Mouse (Mus musculus): Measurements from ENCODE around the gene Catsper2.
"Not testable (repeated sequence)": the region's sequence is repeated elsewhere in the genome, so short reads cannot be mapped to it uniquely, and the experiment has no call there.

The Catsper2 gene

GRCm38 (mm10) chr2:121434854-121435253 is 21.3 kb upstream of the Catsper2 start:
- peak; percentile 62 for DNase-seq (ENCODE audit: low read depth)

- DNase-seq (ENCODE audit: low read depth): no peak
Measured at GRCm38 (mm10) chr2:121425890-121426289, 12.3 kb upstream of the Catsper2 start.

GRCm38 (mm10) chr2:121423166-121423565 is 9.6 kb upstream of the Catsper2 start:
- no peak for DNase-seq (ENCODE audit: low read depth)

GRCm38 (mm10) chr2:121418476-121418875 is 4.9 kb upstream of the Catsper2 start:
- no peak for DNase-seq (ENCODE audit: low read depth)

GRCm38 (mm10) chr2:121416356-121416755 is 2.8 kb upstream of the Catsper2 start:
- DNase-seq (ENCODE audit: low read depth): no peak

- DNase-seq (ENCODE audit: low read depth): no peak
Measured at GRCm38 (mm10) chr2:121415591-121415990, 2.0 kb upstream of the Catsper2 start.

- peak; percentile 20 for DNase-seq (ENCODE audit: low read depth)
Measured at GRCm38 (mm10) chr2:121415103-121415502, 1.5 kb upstream of the Catsper2 start.

GRCm38 (mm10) chr2:121414139-121414685 is 620 bp upstream of the Catsper2 start:
- peak; percentile 77 for DNase-seq (ENCODE audit: low read depth)

GRCm38 (mm10) chr2:121412843-121413386 is 677 bp downstream of the Catsper2 start:
- DNase-seq (ENCODE audit: low read depth): no peak

- DNase-seq (ENCODE audit: low read depth): peak; percentile 81
Measured at GRCm38 (mm10) chr2:121408160-121408559, 5.4 kb downstream of the Catsper2 start.

GRCm38 (mm10) chr2:121403296-121403695 is 10.3 kb downstream of the Catsper2 start:
- no peak for DNase-seq (ENCODE audit: low read depth)

GRCm38 (mm10) chr2:121396624-121397023 is 17.0 kb downstream of the Catsper2 start:
- peak; percentile 87 for DNase-seq (ENCODE audit: low read depth)

- not testable (repeated sequence) for DNase-seq (ENCODE audit: low read depth)
Measured at GRCm38 (mm10) chr2:121386961-121387575, 26.5 kb downstream of the Catsper2 start, which contains the start of gene Strc. Gene Strc, minus strand, starts transcription at chr2:121387168.

- no peak for DNase-seq (ENCODE audit: low read depth)
Measured at GRCm38 (mm10) chr2:121374766-121375165, 38.8 kb downstream of the Catsper2 start.

GRCm38 (mm10) chr2:121372266-121372665 is 41.3 kb downstream of the Catsper2 start:
- no peak for DNase-seq (ENCODE audit: low read depth)

GRCm38 (mm10) chr2:121370921-121371320 is 42.7 kb downstream of the Catsper2 start:
- no peak for DNase-seq (ENCODE audit: low read depth)

GRCm38 (mm10) chr2:121368831-121369230 is 44.8 kb downstream of the Catsper2 start:
- DNase-seq (ENCODE audit: low read depth): no peak

GRCm38 (mm10) chr2:121363656-121364055 is 49.9 kb downstream of the Catsper2 start:
- no peak for DNase-seq (ENCODE audit: low read depth)

- no peak for DNase-seq (ENCODE audit: low read depth)
Measured at GRCm38 (mm10) chr2:121359461-121359860, 54.1 kb downstream of the Catsper2 start.

- peak; percentile 48 for DNase-seq (ENCODE audit: low read depth)
Measured at GRCm38 (mm10) chr2:121358381-121358780, 55.2 kb downstream of the Catsper2 start.

GRCm38 (mm10) chr2:121357961-121358360 is 55.6 kb downstream of the Catsper2 start:
- peak; percentile 10 for DNase-seq (ENCODE audit: low read depth)

GRCm38 (mm10) chr2:121357494-121357893 is 56.1 kb downstream of the Catsper2 start, which contains the start of gene Ckmt1:
Gene Ckmt1, plus strand, starts transcription at chr2:121357714.
- no peak for DNase-seq (ENCODE audit: low read depth)

- peak; percentile 95 for DNase-seq (ENCODE audit: low read depth)
Measured at GRCm38 (mm10) chr2:121354820-121355592, 58.6 kb downstream of the Catsper2 start, which contains the start of gene Ppip5k1. Gene Ppip5k1, minus strand, starts transcription at chr2:121355396.

All from 416B (cell line).